Mouse (Mus musculus): Measurements from ENCODE around the gene Cotl1. TPM values are rescaled to one million over a fixed set of nuclear protein-coding genes. Genes with fewer than 3 reads are reported as not detected.

Cotl1 gene
- total RNA-seq, 2 experiments from 2014 or later = 17.5 to 19.0 TPM

- no peak for DNase-seq
- intact Hi-C loops (cut with DNase I) = no loop called here
Observed at GRCm38 (mm10) chr8:119762226-119763220, 77.8 kb downstream of the Cotl1 start.

- intact Hi-C loops (cut with DNase I) = no loop called here
- no peak for DNase-seq
Observed at GRCm38 (mm10) chr8:119761692-119762091, 78.7 kb downstream of the Cotl1 start.

Other genes starting within 250 kb of the Cotl1 start
- 1 to 10 TPM; 3.6 to 3.8 TPM for gene Taf1c, start 235.3 kb downstream of the Cotl1 start, total RNA-seq (2021)
- gene Adad2, start 227.8 kb downstream of the Cotl1 start, total RNA-seq (2021) = not detected
- gene Kcng4, start 204.9 kb downstream of the Cotl1 start, total RNA-seq (2021) = under 1 TPM; 0.11 to 0.22 TPM
- 10 to 100 TPM; 33.5 to 40.7 TPM for gene Wfdc1, start 174.2 kb downstream of the Cotl1 start, total RNA-seq (2021)
- gene Atp2c2, start 140.5 kb downstream of the Cotl1 start, total RNA-seq (2021) = not detected
- gene Tldc1, start 62.1 kb downstream of the Cotl1 start, total RNA-seq (2021) = 10 to 100 TPM; 11.1 to 13.3 TPM
- 1 to 10 TPM; 2.5 to 2.6 TPM for gene Klhl36, start 21.7 kb upstream of the Cotl1 start, total RNA-seq (2021)
- 10 to 100 TPM; 45.5 to 50.8 TPM for gene Usp10, start 69.8 kb upstream of the Cotl1 start, total RNA-seq (2021)
- gene Gm20388, start 70.3 kb upstream of the Cotl1 start, total RNA-seq (2021) = 1 to 10 TPM; 3.5 to 4.9 TPM
- 10 to 100 TPM; 22.5 to 29.5 TPM for gene Crispld2, start 151.9 kb upstream of the Cotl1 start, total RNA-seq (2021)